Mouse (Mus musculus) liver, postnatal 0 days (tissue): ENCODE data around the gene Ngly1. TPM values are rescaled to one million over a fixed set of nuclear protein-coding genes. Genes with fewer than 3 reads are reported as not detected.

Experiments used
- ATAC-seq: fragments of 200-750 bp; cut with Nextera tagmentation; 2 replicates; pipeline ENCODE4 v1.8.0; 2017; ENCODE audit warnings: mild to moderate bottlenecking, moderate library complexity
- DNase-seq: peaks from one replicate; pipeline ENCODE4 v3.0.0-alpha.2; 2016
- H3K27ac ChIP-seq: fragments of 300-500 bp; sonication (generic); 2 replicates; pipeline ENCODE4 v1.5.1; 2014; ENCODE audit warnings: antibody characterized with exemption, moderate library complexity, mild to moderate bottlenecking, low read depth
- H3K27me3 ChIP-seq: fragments of 300-500 bp; sonication (generic); 2 replicates; pipeline ENCODE4 v1.6.1; 2014; ENCODE audit warnings: low read length, control low read depth, mixed read lengths; ENCODE audit not compliant: insufficient read depth
- H3K36me3 ChIP-seq: fragments of 300-500 bp; sonication (generic); replicated peaks from 2 replicates; pipeline ENCODE4 v1.6.1; 2014; ENCODE audit warnings: mild to moderate bottlenecking, control low read depth, low read length, moderate library complexity, mixed read lengths; ENCODE audit not compliant: insufficient read depth
- H3K4me1 ChIP-seq: fragments of 300-500 bp; sonication (generic); 2 replicates; pipeline ENCODE4 v1.6.1; 2014; ENCODE audit warnings: antibody characterized with exemption, mild to moderate bottlenecking, control low read depth; ENCODE audit not compliant: insufficient read depth
- H3K4me2 ChIP-seq: fragments of 300-500 bp; sonication (generic); 2 replicates; pipeline ENCODE4 v1.6.1; 2014; ENCODE audit warnings: low read depth, mild to moderate bottlenecking, low read length, moderate library complexity, mixed read lengths
- H3K4me3 ChIP-seq: fragments of 300-500 bp; sonication (generic); 2 replicates; pipeline ENCODE4 v1.5.1; 2014; ENCODE audit warnings: low read depth, low read length
- H3K9ac ChIP-seq: fragments of 300-500 bp; sonication (generic); replicated peaks from 2 replicates; pipeline ENCODE4 v1.6.1; 2014; ENCODE audit warnings: mild to moderate bottlenecking, moderate library complexity
- H3K9me3 ChIP-seq: fragments of 300-500 bp; sonication (generic); 2 replicates; pipeline ENCODE4 v1.6.1; 2016; ENCODE audit warnings: mild to moderate bottlenecking, control low read depth, low read length, mixed read lengths
- CTCF ChIP-seq: sonication (generic); IDR thresholded peaks from 2 replicates; pipeline ENCODE4 v1.5.1; 2016; ENCODE audit warnings: antibody characterized with exemption, low read depth
- EP300 ChIP-seq: IDR thresholded peaks from 2 replicates; pipeline ENCODE4 v1.6.1; 2016; ENCODE audit warnings: antibody characterized with exemption, low read depth, mild to moderate bottlenecking
- WGBS: fragments of 180-500 bp; shearing (Covaris S2); extraction: QIAGEN DNeasy Blood & Tissue Kit; methylation state at CpG from one replicate; pipeline ENCODE4 v1.1.7; 2014; ENCODE audit not compliant: insufficient replicate concordance; 5-methylcytosine and 5-hydroxymethylcytosine counted together
- polyA plus RNA-seq: library from polyadenylated mRNA; unstranded; fragments of >200 nt; fragmentation: Nextera tagmentation; extraction: Ambion mirVana; gene quantifications from 2 replicates; pipeline ENCODE4 v1.2.1, GENCODE M21; 2015

Ngly1 gene
- polyA plus RNA-seq, 1 experiment from 2014 or later, result 19.9 TPM

DNA sequence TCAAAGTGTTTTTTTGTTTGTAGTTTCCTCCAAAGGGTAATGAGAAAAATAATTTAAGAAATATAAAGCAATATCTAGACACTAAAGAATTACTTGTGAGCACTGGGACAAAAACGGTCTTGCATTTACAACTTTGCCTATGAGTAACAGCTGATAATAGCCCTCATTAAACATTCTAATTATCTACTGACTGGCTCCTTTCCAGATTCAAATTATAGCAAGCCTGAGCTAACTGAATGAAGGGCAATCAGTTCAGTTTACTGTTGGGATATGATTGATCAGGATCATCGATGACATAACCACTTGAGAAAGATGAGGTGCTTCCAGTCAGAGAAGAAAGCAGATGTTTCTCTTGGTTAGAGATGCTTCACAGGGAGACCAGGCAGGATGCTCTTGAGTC lies 19.7 kb upstream of the Ngly1 start:
- H3K27ac ChIP-seq, result no peak overlapping the region
- H3K4me3 ChIP-seq, result no peak overlapping the region
- H3K9me3 ChIP-seq, result no peaks in the 10 kb centered on the region
- DNase-seq (no peak), ATAC-seq (no peak)
- no peaks in the 10 kb centered on the region for H3K27me3 ChIP-seq
- no peaks in the 10 kb centered on the region for H3K4me1 ChIP-seq
- H3K4me2 ChIP-seq, result no peak overlapping the region
- no peak overlapping the region for H3K9ac ChIP-seq
- no peak for TF ChIP-seq EP300
- H3K36me3 ChIP-seq, result no peaks in the 10 kb centered on the region
- 72% methylated on average over 2 of the region's 2 CpGs for WGBS

DNA sequence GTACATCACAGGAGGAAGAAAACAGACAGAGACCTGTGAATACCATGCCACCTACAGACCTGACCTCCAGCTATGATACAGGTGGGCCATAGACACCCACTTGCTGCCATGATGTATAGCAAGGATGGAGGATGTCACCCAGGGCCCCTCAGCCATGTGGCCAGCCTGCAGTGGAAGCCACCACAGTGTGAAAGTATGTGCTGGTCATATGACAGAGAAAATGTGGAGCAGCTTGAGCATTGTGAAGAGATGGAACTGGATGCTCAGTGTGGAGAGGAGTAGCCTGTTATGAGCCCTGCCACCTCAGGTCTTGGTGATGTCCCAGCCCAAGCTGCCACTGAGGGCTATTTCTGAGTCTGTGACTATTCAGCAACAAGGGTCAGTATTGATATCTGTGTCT lies 18.5 kb upstream of the Ngly1 start:
- no peak overlapping the region for H3K27ac ChIP-seq
- H3K4me3 ChIP-seq, result no peak overlapping the region
- DNase-seq (no peak), ATAC-seq (no peak)
- H3K4me1 ChIP-seq, result no peaks in the 10 kb centered on the region
- TF ChIP-seq CTCF, result no peak
- TF ChIP-seq EP300, result no peak
- no peak overlapping the region for H3K9ac ChIP-seq
- no peaks in the 10 kb centered on the region for H3K27me3 ChIP-seq
- H3K9me3 ChIP-seq, result no peaks in the 10 kb centered on the region
- H3K36me3 ChIP-seq, result no peaks in the 10 kb centered on the region
- H3K4me2 ChIP-seq, result no peak overlapping the region

DNA sequence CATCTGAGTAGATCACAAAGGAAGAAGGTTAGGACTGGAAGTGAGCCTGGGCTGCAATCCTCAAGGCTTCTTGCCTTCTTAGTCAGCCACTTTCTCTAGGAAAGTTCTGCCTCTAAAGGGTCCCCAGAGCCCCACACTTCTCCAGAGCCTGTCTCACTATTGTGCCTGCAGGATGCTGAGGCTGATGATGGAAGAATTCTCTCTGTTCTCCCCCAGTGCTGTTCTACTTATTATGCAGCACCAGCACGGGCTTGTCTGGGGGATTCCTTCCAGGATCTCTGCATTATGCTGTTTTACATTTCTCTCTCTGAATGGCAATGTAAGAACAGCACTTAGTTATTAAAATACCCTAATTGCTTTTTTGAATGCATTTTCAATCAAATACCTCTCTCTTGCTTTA lies 15.6 kb upstream of the Ngly1 start:
- 46% methylated on average over 1 of the region's 1 CpGs for WGBS
- no peak for TF ChIP-seq EP300
- TF ChIP-seq CTCF, result no peak
- H3K4me1 ChIP-seq, result no peaks in the 10 kb centered on the region
- DNase-seq (no peak), ATAC-seq (no peak)
- H3K36me3 ChIP-seq, result no peaks in the 10 kb centered on the region
- peaks cover 4% of the 10 kb centered on the region; the same call in 1 of the 2 replicates for H3K9me3 ChIP-seq
- H3K9ac ChIP-seq, result no peak overlapping the region
- no peaks in the 10 kb centered on the region for H3K27me3 ChIP-seq
- H3K27ac ChIP-seq, result no peak overlapping the region
- no peak overlapping the region for H3K4me2 ChIP-seq
- H3K4me3 ChIP-seq, result no peak overlapping the region

DNA sequence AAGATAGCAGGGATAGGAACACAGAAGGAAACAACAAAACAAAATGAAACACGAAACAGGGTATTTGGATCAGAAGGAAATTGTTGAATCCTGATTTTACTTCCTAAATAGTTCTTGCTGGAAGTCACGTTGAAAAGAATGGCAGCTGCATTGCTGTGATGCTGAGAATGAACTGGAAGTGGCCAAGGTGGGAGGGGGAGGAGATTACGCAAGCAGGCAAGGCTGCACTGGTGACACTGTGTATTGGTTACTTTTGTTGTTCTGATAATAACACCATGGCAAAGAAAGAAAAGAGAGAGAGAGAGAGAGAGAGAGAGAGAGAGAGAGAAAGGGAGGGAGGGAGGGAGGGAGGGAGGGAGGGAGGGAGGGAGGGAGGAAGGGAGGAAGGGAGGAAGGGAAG lies 12.6 kb upstream of the Ngly1 start:
- no peak overlapping the region for H3K9ac ChIP-seq
- no peaks in the 10 kb centered on the region for H3K4me1 ChIP-seq
- DNase-seq (no peak), ATAC-seq (no peak)
- H3K36me3 ChIP-seq, result peaks cover 6% of the 10 kb centered on the region; the same call in 1 of the 2 replicates
- H3K4me3 ChIP-seq, result no peak overlapping the region
- H3K27me3 ChIP-seq, result no peaks in the 10 kb centered on the region
- H3K4me2 ChIP-seq, result no peak overlapping the region
- no peak overlapping the region for H3K27ac ChIP-seq
- peaks cover 4% of the 10 kb centered on the region; the same call in 1 of the 2 replicates for H3K9me3 ChIP-seq
- 59% methylated on average over 3 of the region's 3 CpGs for WGBS
- TF ChIP-seq CTCF (no peak), EP300 (no peak)

DNA sequence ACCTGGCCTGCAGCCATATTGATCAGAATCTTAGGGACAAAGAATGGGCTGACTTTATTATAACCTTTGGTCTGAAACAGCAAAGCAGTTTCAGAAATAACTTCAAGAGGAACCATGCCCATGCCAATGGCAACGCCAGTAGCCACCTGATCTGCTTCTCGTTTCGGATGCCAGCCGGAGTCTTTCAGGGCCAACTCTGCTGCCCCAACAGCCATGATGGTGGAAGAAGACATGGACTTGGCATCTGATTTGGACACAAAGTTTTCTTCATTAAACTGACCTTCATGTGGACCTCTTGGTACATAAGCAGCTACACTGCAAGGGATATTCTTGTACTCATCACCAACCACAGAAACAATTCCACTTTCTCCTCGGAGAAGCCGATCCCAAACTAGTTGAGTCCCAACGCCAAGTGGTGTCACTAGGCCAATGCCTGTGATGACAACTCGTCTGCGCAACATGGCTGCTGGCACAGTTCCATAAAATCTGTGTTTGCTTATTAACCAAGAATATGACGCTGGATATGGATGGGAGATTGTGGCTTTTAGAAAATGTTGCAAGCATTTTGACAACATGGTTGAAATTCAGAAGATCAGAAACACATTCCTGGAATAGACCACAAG lies 6.8 kb upstream of the Ngly1 start:
- Histone ChIP-seq H3K27me3 (no peaks in the 10 kb centered on the region), H3K9ac (peak overlapping the region; percentile 79; the same call in 1 of the 2 replicates), H3K36me3 (peaks cover 6% of the 10 kb centered on the region; the same call in 1 of the 2 replicates), H3K4me1 (peaks cover 35% of the 10 kb centered on the region), H3K4me2 (peak overlapping the region; percentile 70), H3K27ac (no peak overlapping the region), H3K9me3 (peaks cover 3% of the 10 kb centered on the region; the same call in 1 of the 2 replicates), H3K4me3 (peak overlapping the region; percentile 61)
- DNase-seq, result no peak
- TF ChIP-seq CTCF (no peak), EP300 (no peak)
- WGBS, result 88% methylated on average over 10 of the region's 10 CpGs
- ATAC-seq, result no peak

DNA sequence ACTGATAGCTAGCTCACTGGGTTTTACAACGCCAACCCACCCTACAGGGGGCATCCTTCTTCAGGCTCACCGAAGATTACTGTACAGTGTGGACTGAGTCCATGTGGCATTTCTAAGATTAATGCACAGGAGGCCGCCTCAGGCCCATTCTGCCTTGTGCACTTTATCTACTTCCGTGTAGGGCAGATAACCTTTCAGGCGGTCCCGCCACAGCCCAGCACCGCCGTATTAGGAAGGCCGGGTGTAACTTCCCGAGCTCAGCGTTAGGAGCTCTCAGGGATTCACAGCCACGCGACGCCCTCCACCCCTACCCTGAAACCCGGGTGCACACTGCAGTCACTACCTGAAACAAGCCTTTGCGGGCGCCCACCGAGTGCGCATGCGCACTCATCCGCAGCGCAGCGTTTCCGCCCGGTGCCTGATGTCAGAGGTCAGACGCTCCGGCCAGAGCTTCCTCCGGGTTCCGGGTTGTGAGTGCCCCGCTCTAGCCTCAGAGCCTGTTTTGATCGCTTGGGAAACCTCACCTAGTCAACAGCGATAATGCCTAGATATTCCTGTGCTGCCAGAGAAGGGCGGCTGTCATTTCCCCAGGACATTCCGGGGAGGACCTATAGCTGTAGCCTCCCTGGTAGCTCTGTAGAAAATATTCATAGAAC lies 6.0 kb upstream of the Ngly1 start:
- Histone ChIP-seq H3K27ac (peak overlapping the region; percentile 98), H3K9me3 (no peaks in the 10 kb centered on the region), H3K4me1 (peaks cover 39% of the 10 kb centered on the region), H3K36me3 (peaks cover 6% of the 10 kb centered on the region; the same call in 1 of the 2 replicates), H3K9ac (peak overlapping the region; percentile 79), H3K4me2 (peak overlapping the region; percentile 70), H3K4me3 (peak overlapping the region; percentile 61), H3K27me3 (no peaks in the 10 kb centered on the region)
- TF ChIP-seq EP300 (peak; percentile 57; the same call in 1 of the 2 replicates), CTCF (peak; percentile 50)
- WGBS, result under 1% methylated on average over 34 of the region's 34 CpGs
- DNase-seq (peak; percentile 90), ATAC-seq (peak; percentile 90)
